Mouse (Mus musculus) lung, embryonic 15.5 days (tissue): ENCODE results near the gene Tamm41. TPM values are rescaled to one million over a fixed set of nuclear protein-coding genes. Genes with fewer than 3 reads are reported as not detected.

Source experiments
- ATAC-seq: fragments of 200-750 bp; cut with Nextera tagmentation; 2 replicates; pipeline ENCODE4 v1.8.0; 2017; ENCODE audit warnings: moderate number of reproducible peaks, borderline replicate concordance; ENCODE audit not compliant: low FRiP score, low TSS enrichment; ENCODE audit errors: extremely low read depth
- H3K27ac ChIP-seq: fragments of 300-500 bp; sonication (generic); 2 replicates; pipeline ENCODE4 v1.5.1; 2015; ENCODE audit warnings: moderate library complexity, mild to moderate bottlenecking, inconsistent platforms
- H3K27me3 ChIP-seq: fragments of 300-500 bp; sonication (generic); 2 replicates; pipeline ENCODE4 v1.6.1; 2015; ENCODE audit warnings: inconsistent platforms
- H3K36me3 ChIP-seq: fragments of 300-500 bp; sonication (generic); 2 replicates; pipeline ENCODE4 v1.6.1; 2015; ENCODE audit warnings: inconsistent platforms
- H3K4me1 ChIP-seq: fragments of 300-500 bp; sonication (generic); 2 replicates; pipeline ENCODE4 v1.6.1; 2015; ENCODE audit warnings: inconsistent platforms
- H3K4me2 ChIP-seq: fragments of 300-500 bp; sonication (generic); 2 replicates; pipeline ENCODE4 v1.6.1; 2015; ENCODE audit warnings: inconsistent platforms, mild to moderate bottlenecking, moderate library complexity
- H3K4me3 ChIP-seq: fragments of 300-500 bp; sonication (generic); 2 replicates; pipeline ENCODE4 v1.5.1; 2015; ENCODE audit warnings: mild to moderate bottlenecking, inconsistent platforms
- H3K9ac ChIP-seq: fragments of 300-500 bp; sonication (generic); 2 replicates; pipeline ENCODE4 v1.6.1; 2015; ENCODE audit warnings: inconsistent platforms
- H3K9me3 ChIP-seq: fragments of 300-500 bp; sonication (generic); 2 replicates; pipeline ENCODE4 v1.6.1; 2016; ENCODE audit warnings: inconsistent platforms
- WGBS: fragments of 180-500 bp; shearing (Covaris S2); methylation state at CpG from one replicate; pipeline ENCODE4 v1.1.7; 2015; 5-methylcytosine and 5-hydroxymethylcytosine counted together
- polyA plus RNA-seq: library from polyadenylated mRNA; unstranded; fragments of >200 nt; fragmentation: Nextera tagmentation; extraction: Ambion mirVana; gene quantifications from 2 replicates; pipeline ENCODE4 v1.2.1, GENCODE M21; 2015

Tamm41 gene
- polyA plus RNA-seq, 1 experiment from 2014 or later = 62.2 TPM

- Histone ChIP-seq H3K36me3 (no peaks in the 10 kb centered on the region), H3K9ac (peak within 1 kb of the TSS; percentile 61), H3K4me3 (peak within 1 kb of the TSS; percentile 66), H3K27ac (peak within 1 kb of the TSS; percentile 79), H3K27me3 (0 out of 2 replicates have a peak, but pooled peaks cover 8% of the 10 kb centered on the region), H3K9me3 (no peaks in the 10 kb centered on the region), H3K4me2 (peak within 1 kb of the TSS; percentile 97), H3K4me1 (peaks cover 29% of the 10 kb centered on the region)
- ATAC-seq = peak; percentile 36; the same call in 1 of the 2 replicates
- under 1% methylated on average over 77 of the region's 79 CpGs for WGBS
Observed at GRCm38 (mm10) chr6:114969213-114970120, 68.2 kb downstream of the Tamm41 start, which contains the start of gene Vgll4. Gene Vgll4, minus strand, starts transcription at chr6:114969994.

- under 1% methylated on average over 73 of the region's 82 CpGs for WGBS
- H3K9ac ChIP-seq = peak overlapping the region; percentile 61
- H3K27me3 ChIP-seq = 0 out of 2 replicates have a peak, but pooled peaks cover 8% of the 10 kb centered on the region
- no peaks in the 10 kb centered on the region for H3K9me3 ChIP-seq
- H3K4me1 ChIP-seq = peaks cover 36% of the 10 kb centered on the region
- peak overlapping the region; percentile 83 for H3K27ac ChIP-seq
- peak overlapping the region; percentile 97 for H3K4me2 ChIP-seq
- H3K36me3 ChIP-seq = no peaks in the 10 kb centered on the region
- peak; percentile 91 for ATAC-seq
- peak overlapping the region; percentile 66 for H3K4me3 ChIP-seq
Observed at GRCm38 (mm10) chr6:114968361-114969212, 69.1 kb downstream of the Tamm41 start.

GRCm38 (mm10) chr6:114967623-114968022, 70.1 kb downstream of the Tamm41 start:
- no peak for ATAC-seq
- Histone ChIP-seq H3K27me3 (0 out of 2 replicates have a peak, but pooled peaks cover 8% of the 10 kb centered on the region), H3K4me2 (peak overlapping the region; percentile 97), H3K9ac (peak overlapping the region; percentile 61), H3K36me3 (no peaks in the 10 kb centered on the region), H3K4me3 (peak overlapping the region; percentile 66), H3K27ac (no peak overlapping the region; the same call in 1 of the 2 replicates), H3K4me1 (peaks cover 38% of the 10 kb centered on the region), H3K9me3 (no peaks in the 10 kb centered on the region)
- WGBS = 37% methylated on average over 12 of the region's 12 CpGs

- Histone ChIP-seq H3K4me2 (no peak overlapping the region), H3K36me3 (no peaks in the 10 kb centered on the region), H3K27me3 (0 out of 2 replicates have a peak, but pooled peaks cover 8% of the 10 kb centered on the region), H3K4me3 (no peak overlapping the region), H3K27ac (no peak overlapping the region), H3K9me3 (no peaks in the 10 kb centered on the region), H3K9ac (no peak overlapping the region), H3K4me1 (peaks cover 40% of the 10 kb centered on the region)
- no peak for ATAC-seq
- 50% methylated on average over 2 of the region's 2 CpGs for WGBS
Observed at GRCm38 (mm10) chr6:114966396-114967154, 71.1 kb downstream of the Tamm41 start.

- H3K4me1 ChIP-seq = peaks cover 41% of the 10 kb centered on the region
- H3K4me3 ChIP-seq = no peak overlapping the region
- 51% methylated on average over 3 of the region's 3 CpGs for WGBS
- no peak overlapping the region for H3K4me2 ChIP-seq
- H3K9me3 ChIP-seq = no peaks in the 10 kb centered on the region
- H3K27ac ChIP-seq = 0 out of 2 replicates have a peak overlapping the region, but pooled peaks have one; percentile 15
- no peak for ATAC-seq
- H3K27me3 ChIP-seq = 0 out of 2 replicates have a peak, but pooled peaks cover 8% of the 10 kb centered on the region
- H3K9ac ChIP-seq = no peak overlapping the region
- no peaks in the 10 kb centered on the region for H3K36me3 ChIP-seq
Observed at GRCm38 (mm10) chr6:114965802-114966201, 71.9 kb downstream of the Tamm41 start.

- Histone ChIP-seq H3K4me3 (no peak overlapping the region), H3K9me3 (no peaks in the 10 kb centered on the region), H3K9ac (no peak overlapping the region), H3K4me2 (no peak overlapping the region), H3K36me3 (no peaks in the 10 kb centered on the region), H3K27me3 (0 out of 2 replicates have a peak, but pooled peaks cover 8% of the 10 kb centered on the region), H3K4me1 (peaks cover 45% of the 10 kb centered on the region), H3K27ac (0 out of 2 replicates have a peak overlapping the region, but pooled peaks have one; percentile 15)
- WGBS = 55% methylated on average over 8 of the region's 8 CpGs
- no peak for ATAC-seq
Observed at GRCm38 (mm10) chr6:114965396-114965795, 72.3 kb downstream of the Tamm41 start.

GRCm38 (mm10) chr6:114964235-114964634, 73.4 kb downstream of the Tamm41 start:
- Histone ChIP-seq H3K9ac (no peak overlapping the region), H3K4me3 (no peak overlapping the region), H3K4me2 (no peak overlapping the region), H3K27ac (peak overlapping the region; percentile 73), H3K4me1 (peaks cover 47% of the 10 kb centered on the region), H3K27me3 (0 out of 2 replicates have a peak, but pooled peaks cover 4% of the 10 kb centered on the region), H3K36me3 (no peaks in the 10 kb centered on the region), H3K9me3 (no peaks in the 10 kb centered on the region)
- ATAC-seq = no peak
- 39% methylated on average over 2 of the region's 2 CpGs for WGBS

GRCm38 (mm10) chr6:114963636-114964035, 74.0 kb downstream of the Tamm41 start:
- H3K4me1 ChIP-seq = peaks cover 50% of the 10 kb centered on the region
- WGBS = 53% methylated on average over 5 of the region's 5 CpGs
- H3K36me3 ChIP-seq = no peaks in the 10 kb centered on the region
- no peak overlapping the region for H3K4me2 ChIP-seq
- no peak overlapping the region for H3K4me3 ChIP-seq
- peaks cover 3% of the 10 kb centered on the region; the same call in 1 of the 2 replicates for H3K27me3 ChIP-seq
- no peak for ATAC-seq
- H3K9ac ChIP-seq = no peak overlapping the region
- peak overlapping the region; percentile 73 for H3K27ac ChIP-seq
- H3K9me3 ChIP-seq = no peaks in the 10 kb centered on the region

- H3K4me2 ChIP-seq = no peak overlapping the region
- no peak overlapping the region for H3K9ac ChIP-seq
- peak overlapping the region; percentile 81 for H3K27ac ChIP-seq
- no peak overlapping the region for H3K4me3 ChIP-seq
- ATAC-seq = no peak
- no peaks in the 10 kb centered on the region for H3K9me3 ChIP-seq
- H3K36me3 ChIP-seq = no peaks in the 10 kb centered on the region
- H3K27me3 ChIP-seq = peaks cover 4% of the 10 kb centered on the region; the same call in 1 of the 2 replicates
- WGBS = 52% methylated on average over 10 of the region's 10 CpGs
- H3K4me1 ChIP-seq = peaks cover 60% of the 10 kb centered on the region
Observed at GRCm38 (mm10) chr6:114961276-114962068, 76.2 kb downstream of the Tamm41 start.

- Histone ChIP-seq H3K27me3 (peaks cover 4% of the 10 kb centered on the region; the same call in 1 of the 2 replicates), H3K9me3 (no peaks in the 10 kb centered on the region), H3K4me1 (peaks cover 39% of the 10 kb centered on the region), H3K36me3 (no peaks in the 10 kb centered on the region), H3K4me3 (no peak overlapping the region), H3K27ac (peak overlapping the region; percentile 38), H3K9ac (no peak overlapping the region), H3K4me2 (0 out of 2 replicates have a peak overlapping the region, but pooled peaks have one; percentile 15)
- 50% methylated on average over 6 of the region's 6 CpGs for WGBS
- ATAC-seq = 0 out of 2 replicates have a peak, but pooled peaks have one; percentile 10
Observed at GRCm38 (mm10) chr6:114959012-114959398, 78.7 kb downstream of the Tamm41 start.
